Mouse (Mus musculus) layer of hippocampus, adult 11-12 months (tissue): ENCODE measurements at regions not wholly inside any gene's neighbourhood (a gene's known extent, or its start where the extent isn't known, plus 50 kb on each side); places are given as distances from the start of the nearest gene placed in this dataset.

Source experiments
- DNase-seq: peaks from one replicate; pipeline ENCODE4 v3.0.0; 2022; ENCODE audit warnings: low spot score

DNA sequence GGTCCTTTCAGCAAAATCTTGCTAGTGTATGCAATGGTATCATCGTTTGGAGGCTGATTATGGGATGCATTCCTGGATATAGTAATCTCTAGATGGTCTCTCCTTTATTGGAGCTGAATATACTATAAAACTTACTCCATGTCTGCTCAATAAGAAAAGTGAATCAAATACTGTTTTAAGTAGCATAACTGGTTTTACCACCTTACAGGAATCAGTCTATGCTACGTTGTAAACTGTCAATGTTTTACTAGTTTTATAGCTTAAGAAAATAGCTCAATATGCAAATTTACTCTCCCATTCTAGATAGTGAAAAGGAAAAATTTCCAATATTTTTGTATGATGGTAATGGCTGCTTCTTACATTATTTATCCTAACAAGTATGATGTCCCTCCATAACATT, 91.5 kb downstream of the 4933436I01Rik start:
- no peak for DNase-seq

DNA sequence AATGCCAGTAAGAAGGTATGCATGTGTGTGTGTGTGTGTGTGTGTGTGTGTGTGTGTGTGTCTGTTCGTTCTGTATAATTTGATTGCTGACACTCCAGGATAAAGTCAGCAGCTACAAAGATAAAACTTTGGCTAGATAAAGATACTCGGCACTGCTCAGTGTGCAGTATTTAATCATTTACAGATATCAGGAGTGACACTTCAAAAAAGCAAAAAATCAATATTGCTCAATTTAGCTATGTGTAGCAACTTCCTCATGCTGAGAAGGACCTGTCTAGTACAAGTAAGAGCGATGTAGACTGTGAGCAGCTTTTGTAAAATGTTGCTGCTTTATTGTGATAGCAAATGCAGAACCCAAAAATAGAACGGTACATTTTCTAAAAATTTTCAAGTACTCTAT, 100.1 kb downstream of the 4933436I01Rik start:
- DNase-seq = peak; percentile 12
